Mouse (Mus musculus): ENCODE measurements around the gene Olfr1507. TPM values are rescaled to one million over a fixed set of nuclear protein-coding genes. Genes with fewer than 3 reads are reported as not detected.

Olfr1507 gene
- polyA plus RNA-seq (2012; rRNA removed): 0.36 TPM in 1 of 2 replicates, not detected in the other

DNA sequence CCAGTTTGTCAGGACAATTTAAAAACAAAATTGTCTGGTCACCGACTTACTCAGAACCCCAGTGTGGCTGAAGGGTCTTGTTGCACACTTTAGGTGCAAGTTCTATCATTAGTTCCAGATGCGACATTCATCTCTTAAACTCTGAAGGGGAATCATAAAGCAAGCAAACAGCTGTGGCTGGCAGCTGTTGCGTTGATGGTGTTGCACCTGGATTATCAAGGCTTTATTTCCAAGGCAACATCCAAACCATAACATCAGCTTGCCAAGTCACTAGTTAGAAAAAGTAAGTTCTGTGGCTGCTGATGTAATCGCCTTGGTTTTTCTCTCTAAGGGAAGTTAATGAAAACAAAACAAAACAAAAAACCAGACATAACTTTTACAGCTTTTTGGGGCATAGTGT, at the start of gene Olfr1507:
Gene Olfr1507, minus strand, starts transcription at position 234 of the 400 bp plus-strand sequence.
- DNase-seq (ENCODE audit: extremely low spot score in 1 of 2, low spot score in 1 of 2): no peak

DNA sequence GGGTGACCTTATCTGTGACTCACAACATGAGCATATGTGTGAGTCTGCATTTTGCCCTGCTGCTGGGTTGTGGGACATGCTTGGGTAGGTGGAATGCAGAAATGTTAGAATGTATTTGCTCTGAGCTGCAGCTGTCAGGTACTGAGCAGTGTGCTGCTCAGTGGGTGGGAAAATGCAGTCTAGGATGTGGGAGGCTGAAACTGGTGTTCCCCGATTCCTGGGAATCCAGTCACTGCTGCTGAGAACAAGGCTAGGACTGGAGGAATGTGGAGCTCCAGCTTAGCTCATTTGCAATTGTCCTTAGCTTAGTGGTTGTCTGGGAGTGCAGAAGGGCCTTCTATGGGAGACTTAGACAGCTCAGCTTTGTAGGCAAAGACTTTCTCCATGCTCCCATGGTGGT, 37.8 kb upstream of the Olfr1507 start:
- peak in 1 of 2 experiments; percentile 20 for DNase-seq (ENCODE audit: extremely low spot score in 1 of 2, low spot score in 1 of 2)

DNA sequence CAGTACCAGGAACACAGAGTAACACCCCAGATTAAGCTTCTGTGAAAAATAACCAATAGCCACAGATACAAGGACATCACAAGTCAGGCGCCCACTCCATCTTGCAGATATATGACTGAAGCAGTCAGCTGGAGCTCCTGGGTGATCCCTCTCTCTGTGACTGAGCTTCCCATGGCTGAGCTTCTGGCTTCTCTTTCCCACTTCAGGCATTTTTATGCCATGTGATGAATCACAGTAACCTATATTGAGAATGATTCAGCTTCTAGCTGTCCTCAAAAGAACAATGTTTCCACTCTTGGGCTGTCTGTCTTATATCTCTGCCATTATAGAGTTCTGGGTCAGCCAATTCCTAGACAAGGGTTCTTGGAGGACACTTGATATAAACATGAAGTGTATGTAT, 29.4 kb upstream of the Olfr1507 start:
- no peak for DNase-seq (ENCODE audit: extremely low spot score in 1 of 2, low spot score in 1 of 2)

DNA sequence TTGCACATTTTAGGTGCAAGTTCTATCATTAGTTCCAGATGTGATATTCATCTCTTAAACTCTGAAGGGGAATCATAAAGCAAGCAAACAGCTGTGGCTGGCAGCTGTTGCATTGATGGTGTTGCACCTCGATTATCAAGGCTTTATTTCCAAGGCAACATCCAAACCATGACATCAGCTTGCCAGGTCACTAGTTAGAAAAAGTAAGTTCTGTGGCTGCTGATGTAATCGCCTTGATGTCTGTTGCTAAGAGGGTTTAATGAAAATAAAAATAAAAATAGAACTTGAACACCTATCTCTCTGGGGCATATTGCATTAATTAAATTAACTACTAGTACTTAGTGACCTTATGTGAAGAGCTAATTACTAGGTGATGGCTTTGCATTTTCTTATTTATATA, 28.2 kb downstream of the Olfr1507 start, which contains the start of gene Olfr1508:
Gene Olfr1508, minus strand, starts transcription at position 101 of the 400 bp plus-strand sequence.
- DNase-seq (ENCODE audit: extremely low spot score in 1 of 2, low spot score in 1 of 2): no peak

DNA sequence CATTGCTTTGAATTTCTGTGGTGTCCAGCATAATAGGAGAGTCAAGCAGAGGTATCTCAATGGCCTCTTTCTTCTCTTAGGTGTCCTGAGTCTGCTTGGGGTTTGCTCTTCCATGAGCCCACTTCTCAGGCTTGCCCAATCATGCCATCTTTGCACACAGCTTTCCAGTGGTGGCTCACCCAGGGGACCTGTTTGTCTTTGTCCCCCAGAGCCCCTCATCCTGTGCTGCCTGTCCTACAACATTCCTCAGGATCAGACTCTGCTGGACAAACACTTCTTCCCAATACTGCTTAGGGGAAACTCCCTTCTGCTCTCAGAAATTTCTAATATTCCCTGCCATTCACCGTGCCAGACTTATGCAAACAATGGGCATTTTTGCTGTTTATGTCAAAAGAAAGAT, 29.8 kb downstream of the Olfr1507 start:
- no peak for DNase-seq (ENCODE audit: extremely low spot score in 1 of 2, low spot score in 1 of 2)

DNA sequence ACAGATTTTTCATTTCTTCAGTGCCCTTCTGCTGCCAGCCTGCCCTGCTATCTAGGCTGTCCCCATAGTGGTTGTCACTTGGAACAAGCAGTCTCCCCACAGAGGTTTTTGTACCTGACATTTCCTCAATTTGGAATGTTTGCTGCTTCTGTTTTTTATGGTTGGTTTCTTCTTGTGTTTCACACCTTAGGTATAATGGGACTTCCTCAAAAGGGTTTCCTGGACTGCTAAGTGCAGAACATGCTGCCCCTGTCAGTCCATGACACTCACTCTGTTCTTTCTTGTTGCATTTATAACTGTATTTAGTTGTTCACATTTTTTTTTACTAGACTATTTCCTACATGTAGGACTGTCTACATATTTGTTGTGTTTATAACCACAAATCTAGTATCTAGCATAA, 33.6 kb downstream of the Olfr1507 start:
- no peak for DNase-seq (ENCODE audit: extremely low spot score in 1 of 2, low spot score in 1 of 2)

DNA sequence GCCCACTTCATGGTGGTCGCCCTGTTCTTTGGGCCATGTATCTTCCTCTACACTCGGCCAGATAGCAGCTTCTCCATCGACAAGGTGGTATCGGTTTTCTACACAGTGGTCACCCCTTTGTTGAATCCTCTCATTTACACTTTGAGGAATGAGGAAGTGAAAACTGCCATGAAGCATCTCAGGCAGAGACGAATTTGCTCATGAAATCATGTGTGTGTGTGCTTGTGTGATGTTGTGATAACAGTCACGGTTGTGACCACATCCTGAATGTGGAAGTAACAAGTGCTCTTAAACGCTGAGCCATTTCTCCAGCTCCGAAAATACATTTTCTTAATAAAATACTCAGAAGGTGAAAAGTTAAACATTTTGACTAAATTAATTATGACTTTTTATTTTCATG, 44.4 kb downstream of the Olfr1507 start:
- DNase-seq (ENCODE audit: extremely low spot score in 1 of 2, low spot score in 1 of 2): no peak

DNA sequence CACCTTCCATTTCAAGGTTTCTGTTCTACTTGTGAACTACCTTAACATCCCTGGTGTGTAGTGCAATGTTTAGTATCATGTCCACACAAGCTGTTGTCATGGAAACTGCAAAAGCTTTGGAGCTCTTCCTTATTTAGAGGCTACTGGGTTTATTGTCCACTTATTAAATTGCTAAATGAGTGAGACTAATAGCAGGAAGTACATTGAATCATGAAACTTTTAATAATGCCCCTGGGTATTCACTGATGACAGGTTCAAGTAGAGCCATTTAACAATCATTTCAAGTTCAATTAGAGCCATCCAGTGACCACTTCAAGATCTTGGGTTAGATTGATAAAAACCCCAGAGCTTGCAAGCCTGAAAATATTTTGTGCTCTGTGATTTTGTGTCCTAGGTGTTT, 52.9 kb downstream of the Olfr1507 start, which contains the start of gene Olfr1509:
Gene Olfr1509, plus strand, starts transcription at position 301 of the 400 bp plus-strand sequence.
- no peak for DNase-seq (ENCODE audit: extremely low spot score in 1 of 2, low spot score in 1 of 2)

Other genes with a start within 250 kb of the Olfr1507 start
- gene Chd8, start 238.0 kb downstream of the Olfr1507 start, polyA plus RNA-seq (2012; rRNA removed): 60.2 and 62.5 TPM in 2 replicates
- gene Tox4, start 216.6 kb downstream of the Olfr1507 start, polyA plus RNA-seq (2012; rRNA removed): 33.3 and 39.7 TPM in 2 replicates
- gene Rab2b, start 216.2 kb downstream of the Olfr1507 start, polyA plus RNA-seq (2012; rRNA removed): 48.0 and 50.4 TPM in 2 replicates
- gene Mettl3, start 190.6 kb downstream of the Olfr1507 start, polyA plus RNA-seq (2012; rRNA removed): 36.2 and 39.2 TPM in 2 replicates
- gene Sall2, start 167.0 kb downstream of the Olfr1507 start, polyA plus RNA-seq (2012; rRNA removed): 38.1 and 39.0 TPM in 2 replicates
- gene Olfr1513, start 139.3 kb downstream of the Olfr1507 start, polyA plus RNA-seq (2012; rRNA removed): 0.08 TPM in 1 of 2 replicates, not detected in the other
- gene Olfr1512, start 116.6 kb downstream of the Olfr1507 start, polyA plus RNA-seq (2012; rRNA removed): not detected in 2 replicates
- 0.11 TPM in 1 of 2 replicates, not detected in the other for gene Olfr1511, start 98.4 kb downstream of the Olfr1507 start, polyA plus RNA-seq (2012; rRNA removed)
- not detected in 2 replicates for gene Olfr1510, start 81.4 kb downstream of the Olfr1507 start, polyA plus RNA-seq (2012; rRNA removed)
- gene Olfr1509, start 52.8 kb downstream of the Olfr1507 start, polyA plus RNA-seq (2012; rRNA removed): not detected in 2 replicates
- gene Olfr1508, start 28.3 kb downstream of the Olfr1507 start, polyA plus RNA-seq (2012; rRNA removed): 0.02 TPM in 1 of 2 replicates, not detected in the other

Measured in frontal cortex, adult 2 months (tissue).